Mouse (Mus musculus): ENCODE results near the gene Cdhr1.

- TF ChIP-seq CTCF (IDR thresholded peaks at IDR 0.05; ENCODE audit: borderline replicate concordance, control insufficient read depth, extremely low read depth, insufficient read depth, low read length, poor library complexity) (no peak), POLR2A (IDR thresholded peaks at IDR 0.05; ENCODE audit: control insufficient read depth, extremely low read depth, insufficient read depth, low read length, poor library complexity) (no peak)
Observed at GRCm38 (mm10) chr14:37068516-37068915, 29.6 kb downstream of the Cdhr1 start.

All from thymus, adult 2 months (tissue).